Mouse (Mus musculus) olfactory bulb, adult 2 months (tissue): ENCODE data around the gene Plac9b.
"Not testable (repeated sequence)": the region's sequence is repeated elsewhere in the genome, so short reads cannot be mapped to it uniquely, and the experiment has no call there.

Source experiments
- CTCF ChIP-seq: fragments of 200-500 bp; IDR thresholded peaks from 2 replicates; pipeline ENCODE4 v1.5.1; 2012; ENCODE audit warnings: low read depth, mild to moderate bottlenecking, low read length, moderate library complexity; ENCODE audit not compliant: insufficient read depth
- POLR2A ChIP-seq: fragments of 200-500 bp; IDR thresholded peaks from 2 replicates; pipeline ENCODE4 v1.6.1; 2012; ENCODE audit warnings: mild to moderate bottlenecking, low read depth, low read length, moderate library complexity; ENCODE audit not compliant: insufficient read depth

DNA sequence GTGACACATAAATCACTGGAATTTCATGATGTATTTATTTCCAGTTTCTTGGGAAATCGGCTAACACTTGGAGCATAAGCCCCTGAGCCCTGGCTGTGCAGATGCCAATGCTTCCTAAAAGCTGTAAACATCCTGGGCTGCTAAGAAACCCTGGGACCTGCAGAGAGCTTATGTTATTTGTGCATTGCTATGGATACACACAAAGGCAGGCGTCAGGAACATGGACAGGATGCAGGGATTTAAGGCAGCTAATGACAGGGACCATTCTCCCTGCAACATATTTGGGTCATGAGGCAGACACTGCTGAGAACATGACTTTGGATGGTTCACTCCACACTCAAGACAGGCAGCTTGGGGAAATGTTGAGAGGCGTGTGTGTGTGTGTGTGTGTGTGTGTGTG lies 15.6 kb upstream of the Plac9b start:
- not testable (repeated sequence) for TF ChIP-seq CTCF, POLR2A
